Mouse (Mus musculus): Measurements from ENCODE around the gene Nxt1.

DNA sequence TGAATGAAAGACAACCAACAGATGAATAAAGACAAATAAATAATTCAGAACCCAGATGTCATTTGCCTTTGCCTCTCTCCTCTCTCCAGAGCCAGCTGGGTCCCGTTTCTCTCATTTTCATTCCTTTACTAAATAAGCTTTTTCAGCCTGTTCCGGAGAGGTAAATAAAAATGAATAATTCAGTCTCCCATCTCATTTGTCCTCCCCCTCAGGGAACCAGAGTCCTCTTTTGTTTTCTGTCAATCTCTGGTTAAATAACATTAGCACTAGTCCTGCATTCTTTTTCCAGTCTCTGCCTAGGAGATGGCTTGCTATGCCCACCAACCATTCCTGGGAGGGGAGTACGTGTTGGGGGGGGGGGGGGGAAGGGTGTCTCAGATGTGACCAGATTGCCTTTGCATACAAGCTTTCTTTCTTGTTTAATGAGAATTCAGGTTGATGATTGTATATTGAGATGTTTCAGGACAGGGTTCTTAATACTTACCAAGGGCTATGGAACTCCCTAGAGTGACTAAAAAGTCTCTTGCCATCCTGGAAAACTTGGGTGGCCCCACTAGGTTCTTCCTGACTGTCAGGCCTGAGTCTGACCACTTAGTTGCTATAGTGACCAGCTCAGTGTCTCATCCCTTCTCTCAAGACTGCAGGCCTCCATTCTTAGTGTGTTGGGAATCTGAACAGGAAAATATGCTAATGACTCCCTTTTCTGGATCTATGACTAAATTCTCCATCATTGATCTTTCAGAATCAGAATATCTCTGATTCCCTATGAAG lies 21.6 kb upstream of the Nxt1 start:
- TF ChIP-seq CTCF (IDR thresholded peaks at IDR 0.05; ENCODE audit: control insufficient read depth, insufficient read depth, insufficient replicate concordance, low read depth, low read length) (no peak), POLR2A (IDR thresholded peaks at IDR 0.05; ENCODE audit: control insufficient read depth, low read depth, low read length) (no peak)

Data from testis, adult 2 months (tissue).